Mouse (Mus musculus) B cell, adult 2 months (primary cell): ENCODE results near the gene Vps13d.
A peak's percentile ranks its signal among the peaks of the same experiment; 100 is the strongest.
"Not testable (repeated sequence)": the region's sequence is repeated elsewhere in the genome, so short reads cannot be mapped to it uniquely, and the experiment has no call there.

Experiments
- DNase-seq, 2 experiments: peaks; one replicate each; pipeline ENCODE4 v3.0.0; 2022

The Vps13d gene

GRCm38 (mm10) chr4:145210564-145210963, 15.8 kb upstream of the Vps13d start:
- no peak for DNase-seq

GRCm38 (mm10) chr4:145209690-145210088, 14.9 kb upstream of the Vps13d start:
- no peak for DNase-seq

- no peak for DNase-seq
Observed at GRCm38 (mm10) chr4:145209076-145209689, 14.4 kb upstream of the Vps13d start.

- no peak for DNase-seq
Observed at GRCm38 (mm10) chr4:145207718-145208371, 13.0 kb upstream of the Vps13d start.

- no peak for DNase-seq
Observed at GRCm38 (mm10) chr4:145204779-145205178, 10.0 kb upstream of the Vps13d start.

- DNase-seq, result no peak
Observed at GRCm38 (mm10) chr4:145203305-145203704, 8.5 kb upstream of the Vps13d start.

GRCm38 (mm10) chr4:145201424-145201823, 6.6 kb upstream of the Vps13d start:
- no peak for DNase-seq

GRCm38 (mm10) chr4:145199982-145200699, 5.3 kb upstream of the Vps13d start:
- no peak for DNase-seq

- DNase-seq, result no peak
Observed at GRCm38 (mm10) chr4:145196586-145196985, 1.8 kb upstream of the Vps13d start.

GRCm38 (mm10) chr4:145195172-145195571, 367 bp upstream of the Vps13d start:
- no peak for DNase-seq

GRCm38 (mm10) chr4:145193991-145194511, 754 bp downstream of the Vps13d start:
- peak in 1 of 2 experiments; percentile 10 for DNase-seq

GRCm38 (mm10) chr4:145193406-145193805, 1.4 kb downstream of the Vps13d start:
- DNase-seq, result no peak

GRCm38 (mm10) chr4:145192686-145193085, 2.1 kb downstream of the Vps13d start:
- DNase-seq, result no peak

- DNase-seq, result no peak
Observed at GRCm38 (mm10) chr4:145188561-145188960, 6.2 kb downstream of the Vps13d start.

- no peak for DNase-seq
Observed at GRCm38 (mm10) chr4:145187619-145188018, 7.2 kb downstream of the Vps13d start.

GRCm38 (mm10) chr4:145178918-145179549, 15.8 kb downstream of the Vps13d start:
- DNase-seq, result no peak

GRCm38 (mm10) chr4:145165542-145165941, 29.3 kb downstream of the Vps13d start:
- not testable (repeated sequence) for DNase-seq

GRCm38 (mm10) chr4:145164111-145164510, 30.7 kb downstream of the Vps13d start:
- no peak for DNase-seq

GRCm38 (mm10) chr4:145161243-145161642, 33.6 kb downstream of the Vps13d start:
- DNase-seq, result peak in 1 of 2 experiments; percentile 9

GRCm38 (mm10) chr4:145155956-145156355, 38.8 kb downstream of the Vps13d start:
- DNase-seq, result peak; percentile 69 to 70

GRCm38 (mm10) chr4:145151103-145151486, 43.7 kb downstream of the Vps13d start:
- peak; percentile 35 to 36 for DNase-seq

- DNase-seq, result no peak
Observed at GRCm38 (mm10) chr4:145150345-145151102, 44.3 kb downstream of the Vps13d start.
